Mouse (Mus musculus) small intestine, adult 2 months (tissue): ENCODE measurements at regions not wholly inside any gene's neighbourhood (a gene's known extent, or its start where the extent isn't known, plus 50 kb on each side); places are given as distances from the start of the nearest gene placed in this dataset.

ENCODE experiments used
- CTCF ChIP-seq: fragments of 200-500 bp; IDR thresholded peaks from 2 replicates; pipeline ENCODE4 v1.5.1; 2012; ENCODE audit warnings: low read depth, mild to moderate bottlenecking, control low read depth, inconsistent platforms, low read length, moderate library complexity, mixed read lengths; ENCODE audit not compliant: insufficient replicate concordance, insufficient read length; ENCODE audit errors: extremely low read depth
- POLR2A ChIP-seq: fragments of 200-500 bp; IDR thresholded peaks from 2 replicates; pipeline ENCODE4 v1.6.1; 2012; ENCODE audit warnings: low read depth, mild to moderate bottlenecking, control low read depth, inconsistent platforms, low read length, moderate library complexity

DNA sequence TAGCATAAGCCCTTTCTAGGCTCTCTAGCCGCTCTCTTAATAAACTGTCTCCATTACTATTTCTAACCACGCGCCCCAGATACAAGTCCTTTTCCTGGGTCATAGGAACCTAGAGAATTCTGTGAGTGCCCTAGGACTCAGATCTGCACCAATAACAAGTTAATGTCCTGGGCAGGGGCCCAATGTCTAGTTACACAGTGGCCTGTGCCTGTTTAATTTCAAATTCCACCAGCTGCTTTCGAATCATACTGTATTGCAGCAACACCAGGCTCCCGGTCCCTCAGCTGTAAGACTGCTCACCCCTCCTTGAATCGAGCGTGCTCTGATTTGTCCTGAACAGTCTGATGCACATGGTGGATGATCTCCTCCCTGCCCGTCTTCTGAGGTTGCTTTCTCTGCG, 206.6 kb downstream of the Cdh26 start:
- no peak for TF ChIP-seq CTCF
- TF ChIP-seq POLR2A, result no peak
